Mouse (Mus musculus) 416B (cell line): Measurements from ENCODE around the gene Fstl1.

ENCODE experiments used
- DNase-seq: peaks from one replicate; pipeline ENCODE4 v3.0.0; 2011; ENCODE audit warnings: low read depth

The Fstl1 gene

GRCm38 (mm10) chr16:37776860-37777651 lies at the start of gene Fstl1:
Gene Fstl1 (plus strand): TSS chr16:37776873.
- DNase-seq = no peak

- DNase-seq = no peak
Measured at GRCm38 (mm10) chr16:37728674-37729073, 48.0 kb upstream of the Fstl1 start.

GRCm38 (mm10) chr16:37729381-37730150 lies 47.1 kb upstream of the Fstl1 start:
- no peak for DNase-seq

- DNase-seq = no peak
Measured at GRCm38 (mm10) chr16:37730293-37730835, 46.3 kb upstream of the Fstl1 start.

GRCm38 (mm10) chr16:37731431-37731830 lies 45.2 kb upstream of the Fstl1 start:
- DNase-seq = no peak

- DNase-seq = no peak
Measured at GRCm38 (mm10) chr16:37732023-37732761, 44.5 kb upstream of the Fstl1 start.

GRCm38 (mm10) chr16:37740076-37740475 lies 36.6 kb upstream of the Fstl1 start:
- DNase-seq = no peak

- DNase-seq = no peak
Measured at GRCm38 (mm10) chr16:37742266-37742665, 34.4 kb upstream of the Fstl1 start.

GRCm38 (mm10) chr16:37752876-37753275 lies 23.8 kb upstream of the Fstl1 start:
- DNase-seq = no peak

GRCm38 (mm10) chr16:37753809-37754208 lies 22.9 kb upstream of the Fstl1 start:
- no peak for DNase-seq

GRCm38 (mm10) chr16:37754483-37754882 lies 22.2 kb upstream of the Fstl1 start:
- DNase-seq = no peak

- no peak for DNase-seq
Measured at GRCm38 (mm10) chr16:37757223-37757622, 19.4 kb upstream of the Fstl1 start.

GRCm38 (mm10) chr16:37763797-37764196 lies 12.9 kb upstream of the Fstl1 start:
- no peak for DNase-seq

- DNase-seq = no peak
Measured at GRCm38 (mm10) chr16:37776166-37776859, 360 bp upstream of the Fstl1 start.

- DNase-seq = no peak
Measured at GRCm38 (mm10) chr16:37777796-37778475, 1.3 kb downstream of the Fstl1 start.

GRCm38 (mm10) chr16:37778529-37778928 lies 1.9 kb downstream of the Fstl1 start:
- DNase-seq = no peak

GRCm38 (mm10) chr16:37779651-37780280 lies 3.1 kb downstream of the Fstl1 start:
- peak; percentile 37 for DNase-seq

GRCm38 (mm10) chr16:37780386-37780785 lies 3.7 kb downstream of the Fstl1 start:
- no peak for DNase-seq

- DNase-seq = no peak
Measured at GRCm38 (mm10) chr16:37780911-37781310, 4.2 kb downstream of the Fstl1 start.

- DNase-seq = no peak
Measured at GRCm38 (mm10) chr16:37784526-37784925, 7.9 kb downstream of the Fstl1 start.
